Mouse (Mus musculus) liver, embryonic 14.5 days (tissue): ENCODE measurements around the gene C1ql2.

Experiments
- CTCF ChIP-seq: IDR thresholded peaks from 2 replicates; pipeline ENCODE4 v1.5.1; 2016; ENCODE audit warnings: antibody characterized with exemption, low read depth, control low read depth
- EP300 ChIP-seq: IDR thresholded peaks from 2 replicates; pipeline ENCODE4 v1.6.1; 2016; ENCODE audit warnings: antibody characterized with exemption, low read depth

DNA sequence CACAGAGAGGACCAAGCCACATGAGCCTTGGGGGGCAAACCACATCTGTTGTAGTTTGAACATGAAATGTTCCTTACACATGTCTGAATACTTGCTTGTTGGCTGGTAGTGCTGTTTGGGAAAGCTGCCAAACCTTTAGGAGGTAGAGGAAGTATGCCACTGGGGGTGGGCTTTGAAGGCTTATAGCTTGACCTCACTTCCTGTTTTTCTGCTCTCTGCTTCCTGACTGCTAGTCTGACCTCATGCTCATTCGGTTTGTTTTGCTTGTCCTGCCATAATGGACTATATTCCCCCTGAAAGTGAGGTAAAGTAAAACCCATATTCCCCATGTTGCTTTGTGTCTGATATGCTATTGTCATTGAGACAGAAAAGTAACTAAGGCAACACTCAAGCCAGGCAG lies 46.6 kb upstream of the C1ql2 start:
- TF ChIP-seq EP300 (no peak), CTCF (no peak)
